Comparison of ENCODE assay signal across 22 mouse cellular contexts in the genomic region with DNA sequence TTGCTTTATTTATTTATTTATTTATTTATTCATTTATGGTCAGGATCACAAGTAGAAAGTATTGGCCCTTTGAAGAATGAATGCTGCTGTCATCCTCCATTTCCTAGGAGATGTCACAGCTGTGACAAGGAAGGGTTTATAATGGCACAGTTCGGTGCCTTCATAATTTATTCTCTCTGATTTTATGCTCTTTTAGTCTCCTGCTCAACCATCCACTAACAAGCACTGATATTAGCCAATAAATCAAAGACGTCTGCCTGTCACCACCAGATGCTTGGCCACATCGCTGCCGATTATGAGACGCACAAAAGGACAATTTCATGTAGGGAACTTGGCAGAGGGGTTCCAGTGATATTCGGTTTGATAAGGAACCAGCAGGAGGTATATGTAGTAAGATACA.
DNase-seq lines count a peak whose midpoint lies in the region; ATAC-seq and TF ChIP-seq lines count a peak whose summit lies in the region.
"Had no signal": no experiment of that assay in that cellular context is flagged by ENCODE, and none has a peak within 500 bp of the region (broad histone marks: within the 10 kb centered on the region; RNA-seq: fewer than 3 reads in every experiment).

No protein-coding gene starts in this region.

- H3K27me3 ChIP-seq in midbrain, embryonic 11.5 days (ENCODE audit: control insufficient read depth, insufficient read depth, low read length), result no peaks in the 10 kb centered on the region
- H3K27me3 ChIP-seq in midbrain, embryonic 10.5 days (ENCODE audit: low read depth, poor library complexity, severe bottlenecking), result no peaks in the 10 kb centered on the region
- H3K27me3 ChIP-seq in hindbrain, embryonic 11.5 days (ENCODE audit: control insufficient read depth, insufficient read depth, low read length), result no peaks in the 10 kb centered on the region
- no peaks in the 10 kb centered on the region for H3K27me3 ChIP-seq in hindbrain, postnatal 0 days (ENCODE audit: insufficient read depth, low read length)
- no peaks in the 10 kb centered on the region for H3K27me3 ChIP-seq in neural tube, embryonic 14.5 days (ENCODE audit: control insufficient read depth, insufficient read depth, low read length)
- H3K27me3 ChIP-seq in stomach, postnatal 0 days (ENCODE audit: control insufficient read depth, insufficient read depth, low read length), result no peaks in the 10 kb centered on the region
- H3K27me3 ChIP-seq: embryonic facial prominence, embryonic 13.5 days; forebrain, embryonic 15.5 days had no signal

- no peak for TF ChIP-seq CTCF in hindbrain, postnatal 0 days (IDR thresholded peaks at IDR 0.05; ENCODE audit: low read depth)
- TF ChIP-seq CTCF in stomach, postnatal 0 days (IDR thresholded peaks at IDR 0.05; ENCODE audit: low read depth), result no peak

- no peak overlapping the region for H3K9ac ChIP-seq in midbrain, embryonic 11.5 days (ENCODE audit: low read length)
- no peak overlapping the region for H3K9ac ChIP-seq in hindbrain, embryonic 11.5 days (ENCODE audit: low read depth, low read length)
- H3K9ac ChIP-seq in hindbrain, postnatal 0 days (replicated peaks; ENCODE audit: low read length), result no peak overlapping the region
- H3K9ac ChIP-seq in neural tube, embryonic 14.5 days (replicated peaks; ENCODE audit: low read depth, low read length), result no peak overlapping the region
- H3K9ac ChIP-seq in stomach, postnatal 0 days (ENCODE audit: low read length), result no peak overlapping the region
- H3K9ac ChIP-seq: embryonic facial prominence, embryonic 13.5 days; forebrain, embryonic 15.5 days; liver, postnatal 0 days had no signal

- 72% methylated on average over 6 of the region's 6 CpGs for WGBS in midbrain, embryonic 11.5 days
- 81% methylated on average over 6 of the region's 6 CpGs for WGBS in midbrain, embryonic 10.5 days
- WGBS in hindbrain, embryonic 11.5 days, result 56% methylated on average over 6 of the region's 6 CpGs
- WGBS in hindbrain, postnatal 0 days, result 25% methylated on average over 6 of the region's 6 CpGs
- whole genome bisulfite sequencing in neural tube, embryonic 14.5 days, result 25% methylated on average over 6 of the region's 6 CpGs
- WGBS in stomach, postnatal 0 days, result 77% methylated on average over 6 of the region's 6 CpGs

- H3K4me2 ChIP-seq in midbrain, embryonic 11.5 days, result no peak overlapping the region
- H3K4me2 ChIP-seq in hindbrain, embryonic 11.5 days (replicated peaks; ENCODE audit: low read depth, low read length), result no peak overlapping the region
- no peak overlapping the region for H3K4me2 ChIP-seq in hindbrain, postnatal 0 days (ENCODE audit: low read depth, low read length)
- H3K4me2 ChIP-seq in neural tube, embryonic 14.5 days (ENCODE audit: low read depth, low read length), result no peak overlapping the region
- H3K4me2 ChIP-seq in stomach, postnatal 0 days (replicated peaks; ENCODE audit: low read depth), result no peak overlapping the region
- H3K4me2 ChIP-seq: embryonic facial prominence, embryonic 13.5 days; forebrain, embryonic 15.5 days had no signal

- no peak for TF ChIP-seq EP300 in stomach, postnatal 0 days (optimal IDR thresholded peaks at IDR 0.05)

- intact Hi-C loops in heart, postnatal 14 days (cut with DNase I), result no loop called here

- DNase-seq in midbrain, embryonic 11.5 days (ENCODE audit: low spot score, missing footprints), result no peak
- DNase-seq in midbrain, embryonic 10.5 days (ENCODE audit: low spot score), result no peak
- peak; percentile 45 for DNase-seq in hindbrain, embryonic 11.5 days (ENCODE audit: low spot score)
- peak; percentile 66 for DNase-seq in hindbrain, postnatal 0 days (ENCODE audit: low spot score)
- DNase-seq in stomach, postnatal 0 days (ENCODE audit: low spot score), result no peak
- no peak for DNase-seq in urinary bladder, postnatal 14 days (ENCODE audit: low spot score)
- DNase-seq in heart, postnatal 14 days, result no peak
- DNase-seq: adrenal gland, postnatal 36 days; B cell, adult 2 months; cerebellum, adult 8-10 months; gastrocnemius, postnatal 25 days; kidney, adult 9 months; kidney, postnatal 25 days; liver, postnatal 0 days; lung, postnatal 10 days; right cerebral cortex, postnatal 25 days had no signal

- H3K4me1 ChIP-seq in midbrain, embryonic 11.5 days (ENCODE audit: control insufficient read depth, insufficient read depth, low read length), result no peaks in the 10 kb centered on the region
- H3K4me1 ChIP-seq in midbrain, embryonic 10.5 days, result no peaks in the 10 kb centered on the region
- H3K4me1 ChIP-seq in hindbrain, embryonic 11.5 days (replicated peaks; ENCODE audit: control insufficient read depth, insufficient read depth, low read length), result no peaks in the 10 kb centered on the region
- H3K4me1 ChIP-seq in hindbrain, postnatal 0 days (ENCODE audit: insufficient read depth, low read length), result no peaks in the 10 kb centered on the region
- H3K4me1 ChIP-seq in neural tube, embryonic 14.5 days (ENCODE audit: control insufficient read depth, insufficient read depth, low read length), result no peaks in the 10 kb centered on the region
- H3K4me1 ChIP-seq in stomach, postnatal 0 days (replicated peaks; ENCODE audit: control insufficient read depth, insufficient read depth), result no peaks in the 10 kb centered on the region
- H3K4me1 ChIP-seq: embryonic facial prominence, embryonic 13.5 days; forebrain, embryonic 15.5 days; heart, embryonic 10.5 days; limb, embryonic 10.5 days had no signal

- ATAC-seq in midbrain, embryonic 11.5 days (ENCODE audit: low FRiP score), result peak; percentile 35; the same call in 1 of the 2 replicates
- peak; percentile 87 for ATAC-seq in hindbrain, embryonic 11.5 days (ENCODE audit: low FRiP score)
- ATAC-seq in hindbrain, postnatal 0 days, result peak; percentile 77
- peak; percentile 74; the same call in 1 of the 2 replicates for ATAC-seq in neural tube, embryonic 14.5 days (ENCODE audit: low read depth)
- ATAC-seq in stomach, postnatal 0 days (ENCODE audit: low FRiP score, low TSS enrichment), result no peak
- ATAC-seq: forebrain, embryonic 15.5 days; inflammation-experienced regulatory T-cells, adult 6 months; liver, postnatal 0 days had no signal

- H3K9me3 ChIP-seq in midbrain, embryonic 11.5 days (ENCODE audit: control insufficient read depth, low read length), result no peaks in the 10 kb centered on the region
- H3K9me3 ChIP-seq in midbrain, embryonic 10.5 days (replicated peaks), result no peaks in the 10 kb centered on the region
- no peaks in the 10 kb centered on the region for H3K9me3 ChIP-seq in hindbrain, embryonic 11.5 days (ENCODE audit: control insufficient read depth, low read length)
- H3K9me3 ChIP-seq in hindbrain, postnatal 0 days (ENCODE audit: low read length), result no peaks in the 10 kb centered on the region
- no peaks in the 10 kb centered on the region for H3K9me3 ChIP-seq in neural tube, embryonic 14.5 days (ENCODE audit: control insufficient read depth, low read length)
- H3K9me3 ChIP-seq in stomach, postnatal 0 days (ENCODE audit: control insufficient read depth, low read length), result no peaks in the 10 kb centered on the region
- H3K9me3 ChIP-seq: embryonic facial prominence, embryonic 13.5 days; forebrain, embryonic 15.5 days; heart, embryonic 10.5 days; limb, embryonic 10.5 days had no signal

- H3K36me3 ChIP-seq in midbrain, embryonic 11.5 days (ENCODE audit: control insufficient read depth, insufficient read depth, low read length), result no peaks in the 10 kb centered on the region
- H3K36me3 ChIP-seq in midbrain, embryonic 10.5 days, result no peaks in the 10 kb centered on the region
- no peaks in the 10 kb centered on the region for H3K36me3 ChIP-seq in hindbrain, embryonic 11.5 days (ENCODE audit: control insufficient read depth, insufficient read depth, low read length)
- H3K36me3 ChIP-seq in hindbrain, postnatal 0 days (ENCODE audit: insufficient read depth, low read length), result no peaks in the 10 kb centered on the region
- no peaks in the 10 kb centered on the region for H3K36me3 ChIP-seq in neural tube, embryonic 14.5 days (ENCODE audit: control insufficient read depth, insufficient read depth, low read length)
- no peaks in the 10 kb centered on the region for H3K36me3 ChIP-seq in stomach, postnatal 0 days (ENCODE audit: control insufficient read depth, insufficient read depth, low read length)
- H3K36me3 ChIP-seq: embryonic facial prominence, embryonic 13.5 days; forebrain, embryonic 15.5 days; heart, embryonic 10.5 days; limb, embryonic 10.5 days had no signal

- H3K4me3 ChIP-seq in midbrain, embryonic 11.5 days (ENCODE audit: low read depth, low read length), result no peak overlapping the region
- no peak overlapping the region for H3K4me3 ChIP-seq in midbrain, embryonic 10.5 days
- H3K4me3 ChIP-seq in hindbrain, embryonic 11.5 days (ENCODE audit: low read depth, low read length), result no peak overlapping the region
- no peak overlapping the region for H3K4me3 ChIP-seq in hindbrain, postnatal 0 days (ENCODE audit: low read length)
- no peak overlapping the region for H3K4me3 ChIP-seq in neural tube, embryonic 14.5 days (ENCODE audit: low read depth, low read length)
- no peak overlapping the region for H3K4me3 ChIP-seq in stomach, postnatal 0 days (ENCODE audit: low read depth, low read length)
- H3K4me3 ChIP-seq: embryonic facial prominence, embryonic 13.5 days; forebrain, embryonic 15.5 days; heart, embryonic 10.5 days; limb, embryonic 10.5 days had no signal

- no peak overlapping the region for H3K27ac ChIP-seq in midbrain, embryonic 11.5 days (ENCODE audit: low read depth, low read length)
- H3K27ac ChIP-seq in midbrain, embryonic 10.5 days (replicated peaks), result no peak overlapping the region
- peak overlapping the region; percentile 42; the same call in 1 of the 2 replicates for H3K27ac ChIP-seq in hindbrain, embryonic 11.5 days (ENCODE audit: low read depth, low read length)
- no peak overlapping the region for H3K27ac ChIP-seq in hindbrain, postnatal 0 days
- H3K27ac ChIP-seq in neural tube, embryonic 14.5 days (ENCODE audit: low read depth, low read length), result no peak overlapping the region
- no peak overlapping the region for H3K27ac ChIP-seq in stomach, postnatal 0 days (replicated peaks)
- H3K27ac ChIP-seq: embryonic facial prominence, embryonic 13.5 days; forebrain, embryonic 15.5 days; heart, embryonic 10.5 days; limb, embryonic 10.5 days had no signal

Comparison
In these comparisons a context has a peak if more than half of its experiments do, and no peak if none do; other contexts are left out.
1. DNase-seq: peak in hindbrain, embryonic 11.5 days (single experiment) and hindbrain, postnatal 0 days (single experiment); none in midbrain, embryonic 11.5 days (single experiment), midbrain, embryonic 10.5 days (single experiment), stomach, postnatal 0 days (single experiment), urinary bladder, postnatal 14 days (single experiment) and heart, postnatal 14 days (0 of 2).